Mouse (Mus musculus): Measurements from ENCODE around the gene Fxyd4.

DNA sequence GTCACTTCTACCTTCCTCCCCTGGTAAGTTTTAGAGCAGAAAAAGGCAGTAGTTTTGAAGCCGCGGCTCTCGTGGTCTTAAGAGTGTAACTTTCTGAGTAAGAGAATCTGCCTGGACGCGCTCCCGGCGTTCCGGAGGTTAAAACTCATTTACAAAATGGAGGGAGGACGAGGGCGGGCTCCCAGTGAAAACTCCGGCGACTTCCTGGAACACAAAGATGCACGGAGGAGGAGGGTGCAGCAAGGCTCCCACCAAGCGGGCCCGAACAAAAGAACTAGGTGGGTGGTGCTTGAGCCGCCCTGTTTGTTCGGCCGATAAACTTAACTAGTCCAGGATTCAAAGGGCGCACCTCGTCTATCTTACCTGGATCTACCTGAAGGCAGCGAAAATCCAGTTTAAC lies 19.9 kb downstream of the Fxyd4 start:
- TF ChIP-seq CTCF (IDR thresholded peaks at IDR 0.05; ENCODE audit: low read depth, low read length) (no peak), POLR2A (IDR thresholded peaks at IDR 0.05; ENCODE audit: extremely low read depth, insufficient read depth, low read length) (no peak)

All from liver, adult 2 months (tissue).